Mouse (Mus musculus): ENCODE results near the gene Ano3. TPM values are rescaled to one million over a fixed set of nuclear protein-coding genes. Genes with fewer than 3 reads are reported as not detected.

The Ano3 gene
- polyA plus RNA-seq, 1 experiment from 2014 or later, result 1.00 TPM

GRCm38 (mm10) chr2:110929126-110929525 is 21.6 kb downstream of the Ano3 start:
- Histone ChIP-seq H3K27ac (replicated peaks) (no peak overlapping the region), H3K4me2 (no peak overlapping the region), H3K9me3 (no peaks in the 10 kb centered on the region), H3K9ac (no peak overlapping the region), H3K27me3 (no peaks in the 10 kb centered on the region), H3K4me1 (replicated peaks) (no peaks in the 10 kb centered on the region), H3K4me3 (no peak overlapping the region), H3K36me3 (no peaks in the 10 kb centered on the region)
- no peak for ATAC-seq (ENCODE audit: low FRiP score, low read depth)

DNA sequence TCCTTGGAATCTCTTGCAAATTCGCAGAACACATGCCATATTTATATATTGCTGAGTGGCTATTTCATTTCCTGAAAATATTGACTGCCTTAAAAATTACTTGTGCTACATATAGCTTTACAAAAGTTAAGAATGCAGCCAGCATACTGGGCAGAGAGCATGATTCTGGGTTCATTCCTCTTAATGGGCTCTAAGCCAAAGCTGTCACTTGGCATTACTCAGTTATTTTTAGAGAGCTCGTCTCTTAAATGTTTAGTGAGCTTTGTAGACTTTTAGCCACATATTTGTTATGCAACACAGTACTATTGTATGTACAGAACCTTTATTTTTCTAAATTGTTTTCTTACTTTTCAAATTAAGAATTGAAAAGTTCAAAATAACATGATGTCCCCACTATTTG is 41.2 kb downstream of the Ano3 start:
- no peak overlapping the region for H3K4me3 ChIP-seq
- H3K9me3 ChIP-seq, result no peaks in the 10 kb centered on the region
- no peak for ATAC-seq (ENCODE audit: low FRiP score, low read depth)
- 68% methylated on average over 2 of the region's 2 CpGs for WGBS
- H3K4me2 ChIP-seq, result no peak overlapping the region
- no peaks in the 10 kb centered on the region for H3K4me1 ChIP-seq (replicated peaks)
- H3K27ac ChIP-seq (replicated peaks), result no peak overlapping the region
- no peak overlapping the region for H3K9ac ChIP-seq
- no peaks in the 10 kb centered on the region for H3K36me3 ChIP-seq
- no peaks in the 10 kb centered on the region for H3K27me3 ChIP-seq

GRCm38 (mm10) chr2:110906473-110906872 is 44.2 kb downstream of the Ano3 start:
- Histone ChIP-seq H3K4me1 (replicated peaks) (no peaks in the 10 kb centered on the region), H3K9me3 (no peaks in the 10 kb centered on the region), H3K36me3 (no peaks in the 10 kb centered on the region), H3K27me3 (no peaks in the 10 kb centered on the region), H3K27ac (replicated peaks) (no peak overlapping the region), H3K9ac (no peak overlapping the region), H3K4me2 (no peak overlapping the region), H3K4me3 (no peak overlapping the region)
- 47% methylated on average over 3 of the region's 3 CpGs for WGBS
- ATAC-seq (ENCODE audit: low FRiP score, low read depth), result peak; percentile 59; the same call in 1 of the 2 replicates

GRCm38 (mm10) chr2:110896477-110897270 is 54.0 kb downstream of the Ano3 start:
- Histone ChIP-seq H3K27me3 (no peaks in the 10 kb centered on the region), H3K27ac (replicated peaks) (no peak overlapping the region)
- 92% methylated on average over 2 of the region's 2 CpGs for WGBS

DNA sequence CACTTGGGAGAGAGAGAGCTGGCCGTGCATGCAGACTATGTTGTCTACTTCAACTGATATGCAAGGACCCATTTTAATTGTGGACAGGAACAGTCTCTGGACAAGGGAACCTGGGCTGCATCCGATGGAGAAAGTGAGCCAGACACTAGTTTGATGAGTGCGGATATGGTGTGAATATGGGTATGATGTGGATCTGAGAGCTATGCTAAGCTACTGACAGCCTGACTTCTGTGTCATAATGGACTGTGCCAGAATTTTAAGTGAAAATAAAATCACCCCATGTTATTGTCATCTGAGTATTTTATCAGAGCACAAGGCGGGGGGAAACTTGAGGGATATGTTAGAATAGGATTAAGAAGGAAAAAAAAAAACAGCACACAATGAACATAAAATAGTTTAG is 79.1 kb downstream of the Ano3 start:
- Histone ChIP-seq H3K9me3 (no peaks in the 10 kb centered on the region), H3K27me3 (no peaks in the 10 kb centered on the region), H3K9ac (no peak overlapping the region), H3K4me3 (no peak overlapping the region), H3K4me1 (replicated peaks) (no peaks in the 10 kb centered on the region), H3K36me3 (no peaks in the 10 kb centered on the region), H3K27ac (replicated peaks) (no peak overlapping the region), H3K4me2 (no peak overlapping the region)
- no peak for ATAC-seq (ENCODE audit: low FRiP score, low read depth)
- 90% methylated on average over 4 of the region's 4 CpGs for WGBS

More at GRCm38 (mm10) chr2:110896477-110897270, 54.0 kb downstream of the Ano3 start:
- H3K4me1 ChIP-seq (replicated peaks), result no peaks in the 10 kb centered on the region
- no peak overlapping the region for H3K4me3 ChIP-seq
- H3K9ac ChIP-seq, result no peak overlapping the region
- no peaks in the 10 kb centered on the region for H3K36me3 ChIP-seq
- ATAC-seq (ENCODE audit: low FRiP score, low read depth), result no peak
- H3K9me3 ChIP-seq, result no peaks in the 10 kb centered on the region
- no peak overlapping the region for H3K4me2 ChIP-seq

DNA sequence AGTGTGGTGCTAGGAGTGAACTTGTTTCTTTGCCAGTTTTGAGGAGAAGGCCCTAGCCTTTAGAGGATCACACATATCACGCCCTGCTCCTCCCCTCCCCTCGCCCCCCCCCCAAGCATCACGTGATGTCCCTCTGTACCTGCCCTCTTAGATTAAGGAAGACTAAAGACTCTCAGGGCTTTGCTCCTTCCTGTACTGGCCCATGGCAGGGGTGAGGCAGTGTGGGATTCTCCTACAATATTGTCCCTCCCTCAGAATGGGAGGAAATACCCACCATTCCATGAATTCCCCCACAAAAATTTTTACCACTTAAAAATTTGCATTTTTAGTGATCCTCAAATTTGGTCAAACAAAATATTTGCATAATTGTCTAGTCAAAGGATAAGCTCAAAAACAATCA is 85.1 kb downstream of the Ano3 start:
- Histone ChIP-seq H3K9me3 (no peaks in the 10 kb centered on the region), H3K4me3 (no peak overlapping the region), H3K4me1 (replicated peaks) (no peaks in the 10 kb centered on the region), H3K4me2 (no peak overlapping the region), H3K27me3 (no peaks in the 10 kb centered on the region), H3K9ac (no peak overlapping the region), H3K27ac (replicated peaks) (no peak overlapping the region), H3K36me3 (no peaks in the 10 kb centered on the region)
- WGBS, result 77% methylated on average over 3 of the region's 3 CpGs
- ATAC-seq (ENCODE audit: low FRiP score, low read depth), result no peak

DNA sequence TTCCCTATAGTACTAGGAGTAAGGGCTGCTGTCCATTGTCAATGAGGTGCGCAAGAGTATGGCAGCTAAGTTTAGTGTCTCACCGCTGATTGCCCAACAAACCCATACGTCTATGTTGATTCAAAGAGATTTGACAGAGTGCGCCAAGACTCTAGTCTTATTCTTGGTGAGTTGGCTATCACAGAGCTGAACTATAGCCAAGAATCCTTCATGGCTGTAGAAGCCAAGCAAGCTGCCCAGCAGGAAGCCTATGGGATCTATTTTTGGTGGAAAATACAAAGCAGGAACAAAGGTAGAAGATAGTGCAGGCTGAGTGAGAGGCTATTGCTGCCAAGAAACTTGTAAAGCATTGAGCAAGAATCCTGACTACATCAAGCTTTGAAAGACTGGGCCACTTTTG is 87.3 kb downstream of the Ano3 start:
- no peaks in the 10 kb centered on the region for H3K36me3 ChIP-seq
- no peak overlapping the region for H3K4me3 ChIP-seq
- 82% methylated on average over 4 of the region's 4 CpGs for WGBS
- H3K9me3 ChIP-seq, result no peaks in the 10 kb centered on the region
- no peak overlapping the region for H3K27ac ChIP-seq (replicated peaks)
- H3K4me1 ChIP-seq (replicated peaks), result no peaks in the 10 kb centered on the region
- ATAC-seq (ENCODE audit: low FRiP score, low read depth), result no peak
- H3K27me3 ChIP-seq, result no peaks in the 10 kb centered on the region
- H3K9ac ChIP-seq, result no peak overlapping the region
- no peak overlapping the region for H3K4me2 ChIP-seq

GRCm38 (mm10) chr2:110839559-110840243 is 111.0 kb downstream of the Ano3 start:
- H3K9ac ChIP-seq, result no peak overlapping the region
- H3K36me3 ChIP-seq, result no peaks in the 10 kb centered on the region
- no peak overlapping the region for H3K27ac ChIP-seq (replicated peaks)
- 0 out of 2 replicates have a peak overlapping the region, but pooled peaks have one; percentile 17 for H3K4me2 ChIP-seq
- WGBS, result 36% methylated on average over 7 of the region's 7 CpGs
- no peaks in the 10 kb centered on the region for H3K9me3 ChIP-seq
- no peak for ATAC-seq (ENCODE audit: low FRiP score, low read depth)
- no peaks in the 10 kb centered on the region for H3K27me3 ChIP-seq
- no peaks in the 10 kb centered on the region for H3K4me1 ChIP-seq (replicated peaks)
- no peak overlapping the region for H3K4me3 ChIP-seq

DNA sequence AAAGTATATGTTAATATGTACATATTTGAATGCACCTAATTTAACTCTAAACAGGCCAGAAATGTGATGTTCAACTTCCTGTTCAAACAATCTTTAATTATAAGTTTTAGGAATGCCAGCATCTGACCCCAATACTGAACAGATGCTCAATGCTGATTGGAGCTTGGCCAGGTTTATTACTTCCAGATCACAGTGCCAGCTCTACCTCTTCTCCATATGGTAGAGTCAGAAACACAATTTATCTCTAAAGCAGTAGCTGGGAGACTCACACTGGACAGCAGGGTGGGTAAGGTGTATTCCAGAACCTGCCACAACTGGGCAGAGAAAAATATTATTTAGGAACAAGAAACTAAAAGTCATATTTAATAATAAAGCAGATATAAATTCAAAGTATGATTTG is 134.5 kb downstream of the Ano3 start:
- H3K9ac ChIP-seq, result no peak overlapping the region
- no peak for ATAC-seq (ENCODE audit: low FRiP score, low read depth)
- no peaks in the 10 kb centered on the region for H3K4me1 ChIP-seq (replicated peaks)
- H3K36me3 ChIP-seq, result no peaks in the 10 kb centered on the region
- no peaks in the 10 kb centered on the region for H3K9me3 ChIP-seq
- no peaks in the 10 kb centered on the region for H3K27me3 ChIP-seq
- no peak overlapping the region for H3K27ac ChIP-seq (replicated peaks)
- H3K4me3 ChIP-seq, result no peak overlapping the region
- no peak overlapping the region for H3K4me2 ChIP-seq

DNA sequence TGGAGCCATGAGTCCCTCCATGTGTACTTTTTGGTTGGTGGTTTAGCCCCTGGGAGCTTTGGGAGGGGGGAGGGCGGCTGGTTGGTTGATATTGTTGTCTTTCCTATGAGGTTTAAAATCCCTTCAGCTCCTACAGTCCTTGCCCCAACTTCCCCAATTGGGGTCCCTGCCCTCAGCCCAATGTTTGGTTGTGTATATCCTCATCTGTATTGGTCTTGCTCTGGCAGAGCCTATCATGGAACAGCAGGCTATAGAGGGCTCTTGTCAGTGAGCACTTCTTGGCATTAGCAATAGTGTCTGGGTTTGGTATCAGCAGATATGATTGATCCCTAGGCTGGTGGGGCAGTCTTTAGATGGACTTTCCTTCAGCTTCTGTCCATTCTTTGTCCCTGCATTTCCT is 135.8 kb downstream of the Ano3 start:
- WGBS, result 88% methylated on average over 1 of the region's 1 CpGs

GRCm38 (mm10) chr2:110806302-110807093 is 144.2 kb downstream of the Ano3 start:
- Histone ChIP-seq H3K4me3 (no peak overlapping the region), H3K9me3 (no peaks in the 10 kb centered on the region), H3K27me3 (no peaks in the 10 kb centered on the region), H3K27ac (replicated peaks) (no peak overlapping the region), H3K4me2 (no peak overlapping the region), H3K36me3 (no peaks in the 10 kb centered on the region), H3K9ac (no peak overlapping the region), H3K4me1 (replicated peaks) (no peaks in the 10 kb centered on the region)
- ATAC-seq (ENCODE audit: low FRiP score, low read depth), result no peak
- WGBS, result 92% methylated on average over 5 of the region's 5 CpGs

More for the DNA sequence above, 135.8 kb downstream of the Ano3 start:
- Histone ChIP-seq H3K27me3 (no peaks in the 10 kb centered on the region), H3K4me2 (no peak overlapping the region), H3K9me3 (no peaks in the 10 kb centered on the region), H3K36me3 (no peaks in the 10 kb centered on the region), H3K4me3 (no peak overlapping the region), H3K4me1 (replicated peaks) (no peaks in the 10 kb centered on the region), H3K27ac (replicated peaks) (no peak overlapping the region), H3K9ac (no peak overlapping the region)
- ATAC-seq (ENCODE audit: low FRiP score, low read depth), result no peak

DNA sequence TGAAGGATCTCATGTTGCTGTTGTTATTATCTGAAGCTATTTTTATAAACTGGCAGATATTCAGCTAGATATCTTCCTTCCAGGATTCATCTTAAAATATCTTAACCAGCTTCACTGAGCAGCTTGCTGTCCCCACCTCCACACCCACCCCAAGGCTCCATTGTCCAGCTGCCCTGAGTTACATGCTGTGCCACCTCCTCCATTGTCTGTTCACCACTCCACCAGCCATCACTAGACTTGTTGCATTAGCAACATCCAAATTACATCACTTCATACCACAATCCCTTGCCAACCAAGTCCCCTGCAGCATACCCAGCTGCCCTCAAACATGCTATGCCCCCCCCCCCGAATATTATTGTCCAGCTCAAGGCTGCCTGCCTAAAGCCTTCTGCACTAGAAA is 154.8 kb downstream of the Ano3 start:
- H3K9ac ChIP-seq, result no peak overlapping the region

More for the DNA sequence above, 154.8 kb downstream of the Ano3 start:
- H3K4me1 ChIP-seq (replicated peaks), result no peaks in the 10 kb centered on the region
- H3K36me3 ChIP-seq, result no peaks in the 10 kb centered on the region
- H3K4me3 ChIP-seq, result no peak overlapping the region
- H3K9me3 ChIP-seq, result no peaks in the 10 kb centered on the region
- no peak overlapping the region for H3K4me2 ChIP-seq
- no peak overlapping the region for H3K27ac ChIP-seq (replicated peaks)
- 71% methylated on average over 1 of the region's 1 CpGs for WGBS
- no peak for ATAC-seq (ENCODE audit: low FRiP score, low read depth)
- H3K27me3 ChIP-seq, result no peaks in the 10 kb centered on the region
